Comparison of ENCODE assay signal across 16 mouse cellular contexts in genomic region chr13:110094998-110095397, GRCm38 (mm10).
DNase-seq lines count a peak whose midpoint lies in the region; ATAC-seq and TF ChIP-seq lines count a peak whose summit lies in the region.
"Had no signal": no experiment of that assay in that cellular context is flagged by ENCODE, and none has a peak within 500 bp of the region (broad histone marks: within the 10 kb centered on the region; RNA-seq: fewer than 3 reads in every experiment).

No protein-coding gene starts in this region.

- WGBS in kidney, postnatal 0 days: 69% methylated on average over 6 of the region's 6 CpGs
- 36% methylated on average over 6 of the region's 6 CpGs for WGBS in forebrain, postnatal 0 days
- 75% methylated on average over 6 of the region's 6 CpGs for WGBS in midbrain, embryonic 10.5 days
- WGBS in neural tube, embryonic 14.5 days: 56% methylated on average over 6 of the region's 6 CpGs

- no peaks in the 10 kb centered on the region for H3K9me3 ChIP-seq in kidney, postnatal 0 days (replicated peaks; ENCODE audit: low read length)
- H3K9me3 ChIP-seq in forebrain, postnatal 0 days (ENCODE audit: low read length): no peaks in the 10 kb centered on the region
- H3K9me3 ChIP-seq in midbrain, embryonic 10.5 days (replicated peaks): no peaks in the 10 kb centered on the region
- no peaks in the 10 kb centered on the region for H3K9me3 ChIP-seq in neural tube, embryonic 14.5 days (ENCODE audit: control insufficient read depth, low read length)

- H3K4me2 ChIP-seq in kidney, postnatal 0 days (ENCODE audit: low read length): no peak overlapping the region
- no peak overlapping the region for H3K4me2 ChIP-seq in forebrain, postnatal 0 days (ENCODE audit: low read depth)
- no peak overlapping the region for H3K4me2 ChIP-seq in neural tube, embryonic 14.5 days (ENCODE audit: low read depth, low read length)
- H3K4me2 ChIP-seq: lung, embryonic 14.5 days had no signal

- ATAC-seq in kidney, postnatal 0 days (replicated peaks; ENCODE audit: low FRiP score, low read depth): no peak
- ATAC-seq in forebrain, postnatal 0 days: peak; percentile 81
- peak; percentile 29; the same call in 1 of the 2 replicates for ATAC-seq in neural tube, embryonic 14.5 days (ENCODE audit: low read depth)

- no peaks in the 10 kb centered on the region for H3K36me3 ChIP-seq in kidney, postnatal 0 days (ENCODE audit: insufficient read depth, low read length)
- no peaks in the 10 kb centered on the region for H3K36me3 ChIP-seq in forebrain, postnatal 0 days (ENCODE audit: insufficient read depth)
- no peaks in the 10 kb centered on the region for H3K36me3 ChIP-seq in midbrain, embryonic 10.5 days
- H3K36me3 ChIP-seq in neural tube, embryonic 14.5 days (ENCODE audit: control insufficient read depth, insufficient read depth, low read length): no peaks in the 10 kb centered on the region

- no peaks in the 10 kb centered on the region; the same call in 1 of the 2 replicates for H3K4me1 ChIP-seq in kidney, postnatal 0 days (replicated peaks; ENCODE audit: insufficient read depth, low read length)
- H3K4me1 ChIP-seq in forebrain, postnatal 0 days (ENCODE audit: insufficient read depth): peaks cover 7% of the 10 kb centered on the region; the same call in 1 of the 2 replicates
- H3K4me1 ChIP-seq in midbrain, embryonic 10.5 days: peaks cover 22% of the 10 kb centered on the region
- peaks cover 13% of the 10 kb centered on the region; the same call in 1 of the 2 replicates for H3K4me1 ChIP-seq in neural tube, embryonic 14.5 days (ENCODE audit: control insufficient read depth, insufficient read depth, low read length)

- H3K27ac ChIP-seq in kidney, postnatal 0 days: no peak overlapping the region
- peak overlapping the region; percentile 40; the same call in 1 of the 2 replicates for H3K27ac ChIP-seq in forebrain, postnatal 0 days (ENCODE audit: low read depth, low read length)
- peak overlapping the region; percentile 64; the same call in 1 of the 2 replicates for H3K27ac ChIP-seq in midbrain, embryonic 10.5 days (replicated peaks)
- no peak overlapping the region for H3K27ac ChIP-seq in neural tube, embryonic 14.5 days (ENCODE audit: low read depth, low read length)
- H3K27ac ChIP-seq: left cerebral cortex, adult 2 months had no signal

- DNase-seq in kidney, postnatal 0 days (ENCODE audit: low spot score): no peak
- DNase-seq in kidney, postnatal 14 days: no peak
- DNase-seq in forebrain, postnatal 0 days: peak; percentile 41
- no peak for DNase-seq in midbrain, embryonic 10.5 days (ENCODE audit: low spot score)
- DNase-seq in gastrocnemius, postnatal 10 days: no peak
- no peak for DNase-seq in frontal cortex, postnatal 25 days (ENCODE audit: low spot score in 2 of 2)
- no peak for DNase-seq in thymus, postnatal 4 days
- DNase-seq: adrenal gland, adult 8-10 months; cerebellum, adult 9-10 months; kidney, adult 2 months; liver; lung, embryonic 14.5 days; right cerebral cortex, postnatal 4 days had no signal

- H3K4me3 ChIP-seq in kidney, postnatal 0 days (replicated peaks; ENCODE audit: low read depth, low read length): no peak overlapping the region
- no peak overlapping the region for H3K4me3 ChIP-seq in forebrain, postnatal 0 days (ENCODE audit: low read depth, low read length)
- no peak overlapping the region for H3K4me3 ChIP-seq in midbrain, embryonic 10.5 days
- no peak overlapping the region for H3K4me3 ChIP-seq in neural tube, embryonic 14.5 days (ENCODE audit: low read depth, low read length)
- H3K4me3 ChIP-seq: left cerebral cortex, adult 2 months; myocyte had no signal

- no peaks in the 10 kb centered on the region for H3K27me3 ChIP-seq in kidney, postnatal 0 days (ENCODE audit: insufficient read depth, low read length)
- no peaks in the 10 kb centered on the region for H3K27me3 ChIP-seq in forebrain, postnatal 0 days (ENCODE audit: insufficient read depth, low read length)
- H3K27me3 ChIP-seq in midbrain, embryonic 10.5 days (ENCODE audit: low read depth, poor library complexity, severe bottlenecking): no peaks in the 10 kb centered on the region
- no peaks in the 10 kb centered on the region for H3K27me3 ChIP-seq in neural tube, embryonic 14.5 days (ENCODE audit: control insufficient read depth, insufficient read depth, low read length)

- H3K9ac ChIP-seq in kidney, postnatal 0 days (ENCODE audit: low read depth, low read length): no peak overlapping the region
- H3K9ac ChIP-seq in forebrain, postnatal 0 days: no peak overlapping the region
- H3K9ac ChIP-seq in neural tube, embryonic 14.5 days (replicated peaks; ENCODE audit: low read depth, low read length): no peak overlapping the region
- H3K9ac ChIP-seq: lung, embryonic 14.5 days had no signal

- TF ChIP-seq CTCF in kidney, postnatal 0 days (IDR thresholded peaks at IDR 0.05; ENCODE audit: low read depth): 0 out of 2 replicates have a peak, but pooled peaks have one; percentile 10
- peak; percentile 52 for TF ChIP-seq CTCF in forebrain, postnatal 0 days (IDR thresholded peaks at IDR 0.05; ENCODE audit: low read depth)

Comparison
In these comparisons a context has a peak if more than half of its experiments do, and no peak if none do; other contexts are left out.
1. H3K27ac ChIP-seq: peak in forebrain, postnatal 0 days (single experiment) and midbrain, embryonic 10.5 days (single experiment); none in kidney, postnatal 0 days (single experiment) and neural tube, embryonic 14.5 days (single experiment).